Mouse (Mus musculus): ENCODE results near the gene Pkp3. TPM values are rescaled to one million over a fixed set of nuclear protein-coding genes. Genes with fewer than 3 reads are reported as not detected.
A peak's percentile ranks its signal among the peaks of the same experiment; 100 is the strongest.

The Pkp3 gene
- total RNA-seq, 2 experiments from 2014 or later, result not detected

GRCm38 (mm10) chr7:141131904-141132755, 54.1 kb downstream of the Pkp3 start:
- intact Hi-C loops (cut with DNase I), result loop anchor here (2.0 kb wide), 1 partner anchor 41 kb away; the partner anchor contains the start of gene Rnh1
- DNase-seq (ENCODE audit: extremely low spot score in 1 of 2, low spot score in 2 of 2), result no peak
- Histone ChIP-seq H3K27ac (no peak overlapping the region), H3K4me3 (peak overlapping the region; percentile 97)
- TF ChIP-seq CTCF (IDR thresholded peaks at IDR 0.05), result no peak

Other genes with a start within 250 kb of the Pkp3 start
- 1 to 10 TPM; 3.9 to 5.9 TPM for gene Urah, start 243.2 kb upstream of the Pkp3 start, total RNA-seq (2021)
- not detected for gene Scgb1c1, start 232.7 kb upstream of the Pkp3 start, total RNA-seq (2021)
- not detected for gene Odf3, start 230.4 kb upstream of the Pkp3 start, total RNA-seq (2021)
- 1 to 10 TPM; 1.5 to 2.6 TPM for gene Gm45785, start 221.9 kb upstream of the Pkp3 start, total RNA-seq (2021)
- 10 to 100 TPM; 62.1 to 74.2 TPM for gene Ric8a, start 221.3 kb upstream of the Pkp3 start, total RNA-seq (2021)
- 10 to 100 TPM; 24.6 to 24.8 TPM for gene Bet1l, start 220.6 kb upstream of the Pkp3 start, total RNA-seq (2021)
- gene Psmd13, start 196.2 kb upstream of the Pkp3 start, total RNA-seq (2021), result 100 to 1,000 TPM; 101 to 107 TPM
- 10 to 100 TPM; 72.2 to 76.5 TPM for gene Sirt3, start 195.9 kb upstream of the Pkp3 start, total RNA-seq (2021)
- 1 to 10 TPM in 1 of 2 experiments, not detected in 1; 2.0 TPM for gene Cox8b, start 177.8 kb upstream of the Pkp3 start, total RNA-seq (2021)
- gene Nlrp6, start 157.3 kb upstream of the Pkp3 start, total RNA-seq (2021), result 1 to 10 TPM in 1 of 2 experiments, under 1 TPM in 1; 0.68 to 1.2 TPM
- gene Pgghg, start 136.8 kb upstream of the Pkp3 start, total RNA-seq (2021), result 1 to 10 TPM; 4.5 to 4.7 TPM
- not detected for gene Ifitm5, start 127.9 kb upstream of the Pkp3 start, total RNA-seq (2021)
- not detected for gene Gm45717, start 122.3 kb upstream of the Pkp3 start, total RNA-seq (2021)
- gene Ifitm2, start 122.2 kb upstream of the Pkp3 start, total RNA-seq (2021), result 10 to 100 TPM; 10.8 to 17.7 TPM
- 1 to 10 TPM; 3.7 to 5.8 TPM for gene Ifitm1, start 111.0 kb upstream of the Pkp3 start, total RNA-seq (2021)
- gene Ifitm3, start 67.4 kb upstream of the Pkp3 start, total RNA-seq (2021), result 10 to 100 TPM; 10.9 to 16.7 TPM
- gene Ifitm6, start 60.3 kb upstream of the Pkp3 start, total RNA-seq (2021), result under 1 TPM in 1 of 2 experiments, not detected in 1; 0.57 TPM
- gene Gm17387, start 49.1 kb upstream of the Pkp3 start, total RNA-seq (2021), result not detected
- 10 to 100 TPM; 87.4 to 95.9 TPM for gene B4galnt4, start 17.1 kb upstream of the Pkp3 start, total RNA-seq (2021)
- gene Sigirr, start 22.4 kb downstream of the Pkp3 start, total RNA-seq (2021), result 1 to 10 TPM; 1.7 to 3.4 TPM
- gene Ano9, start 39.6 kb downstream of the Pkp3 start, total RNA-seq (2021), result not detected
- gene Ptdss2, start 44.2 kb downstream of the Pkp3 start, total RNA-seq (2021), result 10 to 100 TPM; 46.9 to 51.6 TPM
- 10 to 100 TPM; 36.5 to 37.3 TPM for gene Rnh1, start 94.6 kb downstream of the Pkp3 start, total RNA-seq (2021)
- 100 to 1,000 TPM; 219 to 244 TPM for gene Hras, start 115.8 kb downstream of the Pkp3 start, total RNA-seq (2021)
- 1 to 10 TPM; 3.9 to 5.0 TPM for gene Lrrc56, start 115.9 kb downstream of the Pkp3 start, total RNA-seq (2021)
- not detected for gene Lmntd2, start 135.9 kb downstream of the Pkp3 start, total RNA-seq (2021)
- 1 to 10 TPM in 1 of 2 experiments, under 1 TPM in 1; 0.94 to 1.3 TPM for gene Rassf7, start 137.6 kb downstream of the Pkp3 start, total RNA-seq (2021)
- gene Phrf1, start 150.6 kb downstream of the Pkp3 start, total RNA-seq (2021), result 10 to 100 TPM; 70.5 to 77.2 TPM
- gene Irf7, start 188.3 kb downstream of the Pkp3 start, total RNA-seq (2021), result 1 to 10 TPM in 1 of 2 experiments, under 1 TPM in 1; 0.59 to 1.2 TPM
- gene Cdhr5, start 198.6 kb downstream of the Pkp3 start, total RNA-seq (2021), result not detected
- gene Sct, start 200.9 kb downstream of the Pkp3 start, total RNA-seq (2021), result not detected
- under 1 TPM; 0.27 to 0.44 TPM for gene Drd4, start 213.8 kb downstream of the Pkp3 start, total RNA-seq (2021)
- gene Deaf1, start 249.5 kb downstream of the Pkp3 start, total RNA-seq (2021), result 10 to 100 TPM; 63.1 to 63.8 TPM
- 10 to 100 TPM; 33.3 to 34.9 TPM for gene Tmem80, start 249.5 kb downstream of the Pkp3 start, total RNA-seq (2021)